Mouse (Mus musculus) liver, adult 2 months (tissue): ENCODE results near the gene Pnpla2.

ENCODE experiments used
- CTCF ChIP-seq: fragments of 200-500 bp; IDR thresholded peaks from 2 replicates; pipeline ENCODE4 v1.5.1; 2011; ENCODE audit warnings: low read depth, low read length, control low read depth
- POLR2A ChIP-seq: fragments of 200-500 bp; IDR thresholded peaks from 2 replicates; pipeline ENCODE4 v1.6.1; 2011; ENCODE audit warnings: low read length, control low read depth; ENCODE audit not compliant: insufficient read depth; ENCODE audit errors: extremely low read depth

- TF ChIP-seq POLR2A (no peak), CTCF (no peak)
Measured at GRCm38 (mm10) chr7:141472226-141472625, 17.2 kb downstream of the Pnpla2 start.
